Mouse (Mus musculus) macrophage (primary cell): ENCODE data around the gene Dcbld2. TPM values are rescaled to one million over a fixed set of nuclear protein-coding genes. Genes with fewer than 3 reads are reported as not detected.

ENCODE experiments used
- polyA plus RNA-seq: library from polyadenylated mRNA; stranded (reverse); fragments of 250-400 nt; gene quantifications from 3 replicates; pipeline ENCODE4 v1.2.4, GENCODE M21; 2018; ENCODE audit warnings: inconsistent platforms

Gene Dcbld2
- polyA plus RNA-seq, 1 experiment from 2014 or later, result 1.3 TPM

Other genes with a start within 250 kb of the Dcbld2 start
- 0.52 to 3.2 TPM (median 0.86 TPM) in 3 replicates for gene St3gal6, start 115.8 kb downstream of the Dcbld2 start, polyA plus RNA-seq
- not detected in 3 replicates for gene Gm813, start 208.5 kb downstream of the Dcbld2 start, polyA plus RNA-seq
- gene E330017A01Rik, start 230.3 kb downstream of the Dcbld2 start, polyA plus RNA-seq, result not detected in 3 replicates